Mouse (Mus musculus) MEL (cell line): ENCODE measurements around the gene Ncam1. TPM values are rescaled to one million over a fixed set of nuclear protein-coding genes. Genes with fewer than 3 reads are reported as not detected.

ENCODE experiments used
- DNase-seq: peaks from one replicate; pipeline ENCODE4 v3.0.0; 2011; ENCODE audit warnings: low read depth, low spot score
- H3K27ac ChIP-seq: 2 replicates; pipeline ENCODE4 v1.5.1; 2012; ENCODE audit warnings: low read depth, mild to moderate bottlenecking, control low read depth, low read length, moderate library complexity; ENCODE audit not compliant: control insufficient read depth
- H3K27me3 ChIP-seq, 2 experiments: fragments of 150-350 bp in 1 of 2; sonication (generic) in 1 of 2; 2 replicates each; pipeline ENCODE4 v1.6.1; 2012; ENCODE audit warnings: low read length in 2 of 2, mild to moderate bottlenecking in 2 of 2, improper control_type of control experiment in 1 of 2, moderate library complexity in 1 of 2; ENCODE audit not compliant: insufficient read depth in 2 of 2, control insufficient read depth in 1 of 2
- H3K36me3 ChIP-seq, 2 experiments: 2 replicates each; pipeline ENCODE4 v1.6.1; 2012 to 2014; ENCODE audit warnings: low read length in 2 of 2, improper control_type of control experiment in 1 of 2, inconsistent platforms in 1 of 2, mild to moderate bottlenecking in 1 of 2; ENCODE audit not compliant: insufficient read depth in 2 of 2, control insufficient read depth in 1 of 2
- H3K4me1 ChIP-seq, 2 experiments: fragments of 150-350 bp in 1 of 2; sonication (generic) in 1 of 2; 2 replicates each; pipeline ENCODE4 v1.6.1; 2012; ENCODE audit warnings: low read length in 2 of 2, improper control_type of control experiment in 1 of 2, mild to moderate bottlenecking in 1 of 2; ENCODE audit not compliant: insufficient read depth in 2 of 2, control insufficient read depth in 1 of 2
- H3K4me3 ChIP-seq, 2 experiments: fragments of 150-350 bp in 1 of 2; sonication (generic) in 1 of 2; 2 replicates each; pipeline ENCODE4 v1.5.1; 2012; ENCODE audit warnings: low read depth in 2 of 2, low read length in 2 of 2, mild to moderate bottlenecking in 2 of 2, moderate library complexity in 2 of 2, control low read depth in 1 of 2, improper control_type of control experiment in 1 of 2; ENCODE audit not compliant: control insufficient read depth in 1 of 2, insufficient read depth in 1 of 2
- H3K79me2 ChIP-seq: 2 replicates; pipeline ENCODE4 v1.6.1; 2012; ENCODE audit warnings: mild to moderate bottlenecking, low read length, moderate library complexity; ENCODE audit not compliant: control insufficient read depth, poor library complexity, insufficient read depth
- H3K9ac ChIP-seq: 2 replicates; pipeline ENCODE4 v1.6.1; 2012; ENCODE audit warnings: low read depth, mild to moderate bottlenecking, control low read depth, low read length, moderate library complexity; ENCODE audit not compliant: control insufficient read depth, poor library complexity, severe bottlenecking
- H3K9me3 ChIP-seq: fragments of 150-350 bp; sonication (generic); replicated peaks from 2 replicates; pipeline ENCODE4 v1.6.1; 2012; ENCODE audit warnings: mild to moderate bottlenecking, low read length, improper control_type of control experiment, moderate library complexity; ENCODE audit not compliant: insufficient read depth
- ETS1 ChIP-seq: IDR thresholded peaks from 2 replicates; pipeline ENCODE4 v1.6.1; 2012; ENCODE audit warnings: low read depth, mild to moderate bottlenecking, inconsistent platforms, low read length, improper control_type of control experiment, moderate library complexity
- GABPA ChIP-seq: IDR thresholded peaks from 2 replicates; pipeline ENCODE4 v1.6.1; 2012; ENCODE audit warnings: low read depth, mild to moderate bottlenecking, inconsistent platforms, low read length, improper control_type of control experiment, moderate library complexity
- GATA1 ChIP-seq: IDR thresholded peaks from 2 replicates; pipeline ENCODE4 v1.6.1; 2011; ENCODE audit warnings: low read depth, low read length, improper control_type of control experiment
- MAFK ChIP-seq: IDR thresholded peaks from 2 replicates; pipeline ENCODE4 v1.6.1; 2011; ENCODE audit warnings: low read depth, mild to moderate bottlenecking, low read length, improper control_type of control experiment, borderline replicate concordance
- MYC ChIP-seq: IDR thresholded peaks from 2 replicates; pipeline ENCODE4 v1.6.1; 2011; ENCODE audit warnings: low read depth, mild to moderate bottlenecking, low read length, improper control_type of control experiment, moderate library complexity
- NELFE ChIP-seq: IDR thresholded peaks from 2 replicates; pipeline ENCODE4 v1.6.1; 2011; ENCODE audit warnings: low read depth, low read length, improper control_type of control experiment
- NRF1 ChIP-seq: IDR thresholded peaks from 2 replicates; pipeline ENCODE4 v1.6.1; 2014; ENCODE audit warnings: low read depth, mild to moderate bottlenecking, inconsistent platforms, low read length, improper control_type of control experiment, moderate library complexity; ENCODE audit not compliant: poor library complexity, insufficient read depth, severe bottlenecking
- SMC3 ChIP-seq: IDR thresholded peaks from 2 replicates; pipeline ENCODE4 v1.6.1; 2011; ENCODE audit warnings: low read depth, low read length, improper control_type of control experiment
- TBP ChIP-seq: IDR thresholded peaks from 2 replicates; pipeline ENCODE4 v1.8.0; 2011; ENCODE audit warnings: low read depth, low read length, improper control_type of control experiment
- TCF12 ChIP-seq: IDR thresholded peaks from 2 replicates; pipeline ENCODE4 v1.6.1; 2014; ENCODE audit warnings: low read depth, mild to moderate bottlenecking, inconsistent platforms, low read length, improper control_type of control experiment, moderate library complexity
- USF1 ChIP-seq: IDR thresholded peaks from 2 replicates; pipeline ENCODE4 v1.6.1; 2014; ENCODE audit warnings: low read depth, mild to moderate bottlenecking, inconsistent platforms, low read length, improper control_type of control experiment, moderate library complexity
- ZC3H11A ChIP-seq: IDR thresholded peaks from 2 replicates; pipeline ENCODE4 v1.6.1; 2012; ENCODE audit warnings: low read depth, mild to moderate bottlenecking, inconsistent platforms, low read length, improper control_type of control experiment
- ZKSCAN1 ChIP-seq: IDR thresholded peaks from 2 replicates; pipeline ENCODE4 v1.6.1; 2012; ENCODE audit warnings: low read depth, mild to moderate bottlenecking, inconsistent platforms, low read length, improper control_type of control experiment, moderate library complexity
- ZMIZ1 ChIP-seq: IDR thresholded peaks from 2 replicates; pipeline ENCODE4 v1.6.1; 2012; ENCODE audit warnings: low read depth, mild to moderate bottlenecking, inconsistent platforms, low read length, improper control_type of control experiment, moderate library complexity
- polyA plus RNA-seq, 2 experiments: library from polyadenylated mRNA; stranded (reverse) in 1 of 2; unstranded in 1 of 2; fragments of >175 nt in 1 of 2; fragments of >200 nt in 1 of 2; gene quantifications; 2 replicates each; pipeline versions ENCODE4 v1.2.1 to v1.2.4; 2012; ENCODE audit warnings: low replicate concordance in 2 of 2, low read depth in 1 of 2; ENCODE audit not compliant: insufficient read length in 2 of 2, insufficient read depth in 1 of 2, missing spikeins in 1 of 2
- total RNA-seq: library from RNA; depleted of rRNA; stranded (reverse); fragments of 300-350 nt; gene quantifications from 2 replicates; pipeline ENCODE4 v1.2.3, GENCODE M21; 2012

Ncam1 gene
- total and polyA plus RNA-seq, 3 experiments, result not detected

GRCm38 (mm10) chr9:49456136-49456535, 342.6 kb downstream of the Ncam1 start:
- no peak for TF ChIP-seq TCF12
- TF ChIP-seq NRF1, result no peak
- no peak for TF ChIP-seq SMC3
- no peak for TF ChIP-seq ZMIZ1
- TF ChIP-seq GABPA, result no peak
- no peak for TF ChIP-seq ZC3H11A
- no peaks in the 10 kb centered on the region for H3K27me3 ChIP-seq
- no peak for DNase-seq
- H3K4me1 ChIP-seq, result no peaks in the 10 kb centered on the region
- no peak overlapping the region for H3K27ac ChIP-seq
- no peaks in the 10 kb centered on the region for H3K36me3 ChIP-seq
- no peaks in the 10 kb centered on the region for H3K9me3 ChIP-seq
- H3K4me3 ChIP-seq, result no peak overlapping the region
- H3K9ac ChIP-seq, result no peak overlapping the region
- H3K79me2 ChIP-seq, result no peaks in the 10 kb centered on the region

- no peaks in the 10 kb centered on the region for H3K9me3 ChIP-seq
- no peak overlapping the region for H3K9ac ChIP-seq
- TF ChIP-seq ZKSCAN1 (no peak), MYC (no peak), GATA1 (no peak), MAFK (no peak), ETS1 (no peak), TBP (no peak), NELFE (no peak), USF1 (no peak)
- H3K79me2 ChIP-seq, result no peaks in the 10 kb centered on the region
- H3K4me3 ChIP-seq, result no peak overlapping the region
- H3K36me3 ChIP-seq, result no peaks in the 10 kb centered on the region
- H3K27me3 ChIP-seq, result no peaks in the 10 kb centered on the region
- no peak overlapping the region for H3K27ac ChIP-seq
- H3K4me1 ChIP-seq, result no peaks in the 10 kb centered on the region
- no peak for DNase-seq
Observed at GRCm38 (mm10) chr9:49452396-49452795, 346.3 kb downstream of the Ncam1 start.
